Mouse (Mus musculus) MEL (cell line): ENCODE data around the gene Tjp3. TPM values are rescaled to one million over a fixed set of nuclear protein-coding genes. Genes with fewer than 3 reads are reported as not detected.

ENCODE experiments used
- DNase-seq: peaks from one replicate; pipeline ENCODE4 v3.0.0; 2011; ENCODE audit warnings: low read depth, low spot score
- H3K27ac ChIP-seq: 2 replicates; pipeline ENCODE4 v1.5.1; 2012; ENCODE audit warnings: low read depth, mild to moderate bottlenecking, control low read depth, low read length, moderate library complexity; ENCODE audit not compliant: control insufficient read depth
- H3K27me3 ChIP-seq, 2 experiments: fragments of 150-350 bp in 1 of 2; sonication (generic) in 1 of 2; 2 replicates each; pipeline ENCODE4 v1.6.1; 2012; ENCODE audit warnings: low read length in 2 of 2, mild to moderate bottlenecking in 2 of 2, improper control_type of control experiment in 1 of 2, moderate library complexity in 1 of 2; ENCODE audit not compliant: insufficient read depth in 2 of 2, control insufficient read depth in 1 of 2
- H3K36me3 ChIP-seq, 2 experiments: 2 replicates each; pipeline ENCODE4 v1.6.1; 2012 to 2014; ENCODE audit warnings: low read length in 2 of 2, improper control_type of control experiment in 1 of 2, inconsistent platforms in 1 of 2, mild to moderate bottlenecking in 1 of 2; ENCODE audit not compliant: insufficient read depth in 2 of 2, control insufficient read depth in 1 of 2
- H3K4me1 ChIP-seq, 2 experiments: fragments of 150-350 bp in 1 of 2; sonication (generic) in 1 of 2; 2 replicates each; pipeline ENCODE4 v1.6.1; 2012; ENCODE audit warnings: low read length in 2 of 2, improper control_type of control experiment in 1 of 2, mild to moderate bottlenecking in 1 of 2; ENCODE audit not compliant: insufficient read depth in 2 of 2, control insufficient read depth in 1 of 2
- H3K4me3 ChIP-seq, 2 experiments: fragments of 150-350 bp in 1 of 2; sonication (generic) in 1 of 2; 2 replicates each; pipeline ENCODE4 v1.5.1; 2012; ENCODE audit warnings: low read depth in 2 of 2, low read length in 2 of 2, mild to moderate bottlenecking in 2 of 2, moderate library complexity in 2 of 2, control low read depth in 1 of 2, improper control_type of control experiment in 1 of 2; ENCODE audit not compliant: control insufficient read depth in 1 of 2, insufficient read depth in 1 of 2
- H3K79me2 ChIP-seq: 2 replicates; pipeline ENCODE4 v1.6.1; 2012; ENCODE audit warnings: mild to moderate bottlenecking, low read length, moderate library complexity; ENCODE audit not compliant: control insufficient read depth, poor library complexity, insufficient read depth
- H3K9ac ChIP-seq: 2 replicates; pipeline ENCODE4 v1.6.1; 2012; ENCODE audit warnings: low read depth, mild to moderate bottlenecking, control low read depth, low read length, moderate library complexity; ENCODE audit not compliant: control insufficient read depth, poor library complexity, severe bottlenecking
- H3K9me3 ChIP-seq: fragments of 150-350 bp; sonication (generic); replicated peaks from 2 replicates; pipeline ENCODE4 v1.6.1; 2012; ENCODE audit warnings: mild to moderate bottlenecking, low read length, improper control_type of control experiment, moderate library complexity; ENCODE audit not compliant: insufficient read depth
- BHLHE40 ChIP-seq: IDR thresholded peaks from 2 replicates; pipeline ENCODE4 v1.6.1; 2012; ENCODE audit warnings: low read depth, mild to moderate bottlenecking, inconsistent platforms, low read length, improper control_type of control experiment, borderline replicate concordance
- CHD1 ChIP-seq: IDR thresholded peaks from 2 replicates; pipeline ENCODE4 v1.6.1; 2012; ENCODE audit warnings: low read depth, mild to moderate bottlenecking, inconsistent platforms, low read length, improper control_type of control experiment
- CHD2 ChIP-seq: IDR thresholded peaks from 2 replicates; pipeline ENCODE4 v1.6.1; 2011; ENCODE audit warnings: low read length, improper control_type of control experiment
- ELF1 ChIP-seq: IDR thresholded peaks from 2 replicates; pipeline ENCODE4 v1.6.1; 2014; ENCODE audit warnings: low read depth, mild to moderate bottlenecking, inconsistent platforms, low read length, improper control_type of control experiment, moderate library complexity
- EP300 ChIP-seq, 2 experiments: IDR thresholded peaks; 2 replicates each; pipeline ENCODE4 v1.6.1; 2011; ENCODE audit warnings: improper control_type of control experiment in 2 of 2, low read length in 2 of 2, low read depth in 1 of 2, mild to moderate bottlenecking in 1 of 2
- GABPA ChIP-seq: IDR thresholded peaks from 2 replicates; pipeline ENCODE4 v1.6.1; 2012; ENCODE audit warnings: low read depth, mild to moderate bottlenecking, inconsistent platforms, low read length, improper control_type of control experiment, moderate library complexity
- GATA1 ChIP-seq: IDR thresholded peaks from 2 replicates; pipeline ENCODE4 v1.6.1; 2011; ENCODE audit warnings: low read depth, low read length, improper control_type of control experiment
- HCFC1 ChIP-seq: IDR thresholded peaks from 2 replicates; pipeline ENCODE4 v1.6.1; 2012; ENCODE audit warnings: low read depth, mild to moderate bottlenecking, inconsistent platforms, low read length, improper control_type of control experiment, moderate library complexity
- MAFK ChIP-seq: IDR thresholded peaks from 2 replicates; pipeline ENCODE4 v1.6.1; 2011; ENCODE audit warnings: low read depth, mild to moderate bottlenecking, low read length, improper control_type of control experiment, borderline replicate concordance
- MAX ChIP-seq: IDR thresholded peaks from 2 replicates; pipeline ENCODE4 v1.6.1; 2011; ENCODE audit warnings: low read length, improper control_type of control experiment
- MEF2A ChIP-seq: IDR thresholded peaks from 2 replicates; pipeline ENCODE4 v1.6.1; 2014; ENCODE audit warnings: low read depth, mild to moderate bottlenecking, inconsistent platforms, low read length, improper control_type of control experiment; ENCODE audit not compliant: poor library complexity, insufficient replicate concordance, severe bottlenecking; ENCODE audit errors: extremely low read depth
- NELFE ChIP-seq: IDR thresholded peaks from 2 replicates; pipeline ENCODE4 v1.6.1; 2011; ENCODE audit warnings: low read depth, low read length, improper control_type of control experiment
- POLR2AphosphoS5 ChIP-seq: IDR thresholded peaks from 2 replicates; pipeline ENCODE4 v1.6.1; 2012; ENCODE audit warnings: low read depth, borderline replicate concordance, mild to moderate bottlenecking, inconsistent platforms, low read length, moderate library complexity, mixed read lengths
- SIN3A ChIP-seq: IDR thresholded peaks from 2 replicates; pipeline ENCODE4 v1.6.1; 2012; ENCODE audit warnings: low read length, improper control_type of control experiment, inconsistent platforms
- TCF12 ChIP-seq: IDR thresholded peaks from 2 replicates; pipeline ENCODE4 v1.6.1; 2014; ENCODE audit warnings: low read depth, mild to moderate bottlenecking, inconsistent platforms, low read length, improper control_type of control experiment, moderate library complexity
- USF1 ChIP-seq: IDR thresholded peaks from 2 replicates; pipeline ENCODE4 v1.6.1; 2014; ENCODE audit warnings: low read depth, mild to moderate bottlenecking, inconsistent platforms, low read length, improper control_type of control experiment, moderate library complexity
- ZKSCAN1 ChIP-seq: IDR thresholded peaks from 2 replicates; pipeline ENCODE4 v1.6.1; 2012; ENCODE audit warnings: low read depth, mild to moderate bottlenecking, inconsistent platforms, low read length, improper control_type of control experiment, moderate library complexity
- ZNF384 ChIP-seq: IDR thresholded peaks from 2 replicates; pipeline ENCODE4 v1.6.1; 2012; ENCODE audit warnings: low read depth, mild to moderate bottlenecking, inconsistent platforms, low read length, improper control_type of control experiment
- polyA plus RNA-seq, 2 experiments: library from polyadenylated mRNA; stranded (reverse) in 1 of 2; unstranded in 1 of 2; fragments of >175 nt in 1 of 2; fragments of >200 nt in 1 of 2; gene quantifications; 2 replicates each; pipeline versions ENCODE4 v1.2.1 to v1.2.4; 2012; ENCODE audit warnings: low replicate concordance in 2 of 2, low read depth in 1 of 2; ENCODE audit not compliant: insufficient read length in 2 of 2, insufficient read depth in 1 of 2, missing spikeins in 1 of 2
- total RNA-seq: library from RNA; depleted of rRNA; stranded (reverse); fragments of 300-350 nt; gene quantifications from 2 replicates; pipeline ENCODE4 v1.2.3, GENCODE M21; 2012; rRNA removed

The Tjp3 gene
- total RNA-seq (2.5 and 2.9 TPM in 2 replicates), polyA plus RNA-seq (1 to 10 TPM in 1 of 2 experiments, not detected in 1; 4.9 TPM)

GRCm38 (mm10) chr10:81291511-81292104, at the start of gene Tjp3:
Gene Tjp3 (minus strand): TSS chr10:81291581.
- peak; percentile 64 for DNase-seq
- Histone ChIP-seq H3K36me3 (peaks cover 0 to 21% of the 10 kb centered on the region in 2 experiments; a peak in 2 of 4 replicates), H3K27ac (peak within 1 kb of the TSS; percentile 82), H3K27me3 (no peaks in the 10 kb centered on the region)
- TF ChIP-seq GABPA (no peak), HCFC1 (peak; percentile 32; the same call in 1 of the 2 replicates), GATA1 (peak; percentile 64), EP300 (IDR thresholded peaks at IDR 0.05; ENCODE audit: low read depth in 1 of 2, low read length in 2 of 2) (peak; percentile 37 to 44; a peak in 3 of 4 replicates), ZKSCAN1 (peak; percentile 76; the same call in 1 of the 2 replicates), NELFE (0 out of 2 replicates have a peak, but pooled peaks have one; percentile 25), ZNF384 (peak; percentile 86), MEF2A (no peak), ELF1 (peak; percentile 24; the same call in 1 of the 2 replicates), MAX (peak; percentile 31; the same call in 1 of the 2 replicates), POLR2AphosphoS5 (no peak), TCF12 (0 out of 2 replicates have a peak, but pooled peaks have one; percentile 28), USF1 (no peak), CHD1 (0 out of 2 replicates have a peak, but pooled peaks have one; percentile 63), BHLHE40 (peak; percentile 26; the same call in 1 of the 2 replicates), SIN3A (peak; percentile 52; the same call in 1 of the 2 replicates)
- TF ChIP-seq, all 39 proteins: peak for 12
- peak within 1 kb of the TSS; percentile 32; the same call in 1 of the 2 replicates for H3K9ac ChIP-seq
- H3K4me1 ChIP-seq: peaks cover 11 to 33% of the 10 kb centered on the region in 2 experiments
- no peak within 1 kb of the TSS for H3K4me3 ChIP-seq
- no peaks in the 10 kb centered on the region for H3K9me3 ChIP-seq
- H3K79me2 ChIP-seq: peaks cover 35% of the 10 kb centered on the region

DNA sequence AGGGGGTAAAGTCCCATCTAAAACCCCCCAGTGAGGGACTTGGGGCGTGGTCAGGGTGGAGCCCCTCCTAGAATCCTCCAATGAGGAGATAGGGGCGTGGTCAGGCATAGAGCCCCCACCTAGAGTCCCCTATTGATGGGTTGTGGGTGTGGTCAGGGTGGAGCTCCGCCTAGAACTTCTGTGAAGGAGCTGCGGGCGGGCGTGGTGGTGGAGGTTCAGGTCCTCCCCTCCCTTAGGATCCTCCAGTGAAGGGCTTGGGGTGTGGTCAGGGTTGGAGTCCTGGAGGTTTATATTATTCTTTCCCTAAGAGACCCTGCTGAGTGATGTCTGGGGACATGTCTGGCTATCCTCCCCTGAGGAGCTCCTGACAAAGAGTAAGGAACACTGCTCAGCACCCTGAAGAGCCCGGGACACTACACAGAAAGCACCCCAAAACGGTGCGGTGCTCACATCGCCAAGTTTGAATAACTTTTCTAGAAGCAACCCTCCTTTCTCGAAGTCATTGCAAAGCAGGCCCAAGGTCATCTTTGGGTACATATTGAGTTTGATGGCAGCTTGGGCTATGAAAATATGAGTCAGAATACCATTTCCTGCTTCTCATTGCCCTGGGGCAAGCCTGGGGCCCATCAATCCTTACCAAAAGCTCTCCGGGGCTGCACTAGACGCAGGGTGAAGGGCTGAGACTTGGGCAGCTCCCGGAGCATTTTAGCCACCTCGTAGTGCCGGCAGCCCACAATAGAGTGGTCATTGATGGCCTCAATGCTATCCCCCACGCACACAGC, 49.4 kb upstream of the Tjp3 start:
- Histone ChIP-seq H3K27me3 (no peaks in the 10 kb centered on the region; a peak in 1 of 4 replicates), H3K4me1 (peaks cover 8% of the 10 kb centered on the region in 2 experiments; a peak in 3 of 4 replicates), H3K4me3 (no peak overlapping the region), H3K79me2 (no peaks in the 10 kb centered on the region), H3K36me3 (no peaks in the 10 kb centered on the region; a peak in 1 of 4 replicates), H3K27ac (no peak overlapping the region), H3K9me3 (no peaks in the 10 kb centered on the region), H3K9ac (no peak overlapping the region)
- TF ChIP-seq MAFK (no peak), CHD2 (no peak)
- no peak for DNase-seq
